Mouse (Mus musculus) urinary bladder, adult 18-20 months (tissue): ENCODE measurements around the gene Mmp10.
A peak's percentile ranks its signal among the peaks of the same experiment; 100 is the strongest.

ENCODE experiments used
- DNase-seq, 2 experiments: peaks; one replicate each; pipeline ENCODE4 v3.0.0; 2022; ENCODE audit warnings: low spot score in 2 of 2, mixed read lengths in 2 of 2

Gene Mmp10

DNA sequence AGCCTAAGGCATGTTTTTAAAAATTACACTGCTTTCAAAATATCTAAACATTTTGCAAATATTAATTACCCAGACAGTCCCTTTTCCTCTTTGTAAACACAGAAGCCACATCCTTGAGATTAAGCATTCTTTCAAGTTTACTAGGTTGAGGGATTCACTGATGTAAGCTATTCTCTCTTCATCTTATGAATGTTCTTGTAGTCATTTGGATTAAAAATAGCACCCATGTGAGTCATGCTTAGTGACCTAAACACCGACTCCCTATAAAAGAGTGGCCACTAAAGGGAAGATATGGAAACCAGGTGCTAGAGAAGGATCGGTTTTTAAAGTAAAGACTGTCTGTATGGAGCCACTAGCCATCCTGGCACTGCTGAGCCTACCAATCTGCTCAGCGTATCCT, at the start of gene Mmp10:
TSS of gene Mmp10 (plus strand) at position 302 of the 400 bp plus-strand sequence.
- no peak for DNase-seq

DNA sequence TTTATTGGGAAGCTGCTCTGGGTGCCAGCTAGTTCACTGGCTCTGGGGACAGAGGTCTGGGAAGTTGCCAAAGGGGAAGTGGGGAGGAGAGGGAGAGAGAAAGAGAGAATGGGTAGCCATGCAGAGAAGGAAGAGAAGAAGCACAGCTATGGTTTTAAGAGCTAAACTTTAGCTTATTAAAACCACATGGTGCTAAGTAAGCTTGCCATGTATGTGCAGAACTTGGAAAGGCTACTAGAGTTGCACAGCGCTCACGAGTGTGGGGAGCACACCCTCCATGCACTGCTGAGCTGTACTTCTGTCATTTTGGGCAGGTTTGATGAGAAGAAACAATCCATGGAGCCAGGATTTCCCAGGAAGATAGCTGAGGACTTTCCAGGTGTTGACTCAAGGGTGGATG, 48.9 kb upstream of the Mmp10 start:
- DNase-seq: no peak

DNA sequence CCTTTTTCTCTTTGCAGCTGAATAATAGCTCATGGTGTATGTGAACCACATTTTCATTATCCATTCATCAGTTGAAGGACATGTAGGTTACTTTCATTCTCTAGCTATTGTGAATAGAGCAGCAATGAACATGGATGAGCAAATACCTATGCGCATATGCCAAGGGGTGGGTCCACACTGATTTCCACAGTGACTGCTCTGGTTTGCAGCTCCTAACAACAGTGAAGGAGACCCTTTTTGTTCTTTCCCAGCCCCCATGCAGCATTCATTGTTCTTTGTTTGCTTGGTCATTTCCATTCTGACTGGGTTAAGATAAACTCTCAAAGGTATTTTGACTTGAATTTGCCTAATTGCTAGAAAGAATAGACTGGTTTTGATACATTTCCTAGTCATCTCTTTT, 31.9 kb upstream of the Mmp10 start:
- no peak for DNase-seq

- no peak for DNase-seq
These were observed 18.3 kb upstream of the Mmp10 start for GRCm38 (mm10) chr9:7483684-7484394.

DNA sequence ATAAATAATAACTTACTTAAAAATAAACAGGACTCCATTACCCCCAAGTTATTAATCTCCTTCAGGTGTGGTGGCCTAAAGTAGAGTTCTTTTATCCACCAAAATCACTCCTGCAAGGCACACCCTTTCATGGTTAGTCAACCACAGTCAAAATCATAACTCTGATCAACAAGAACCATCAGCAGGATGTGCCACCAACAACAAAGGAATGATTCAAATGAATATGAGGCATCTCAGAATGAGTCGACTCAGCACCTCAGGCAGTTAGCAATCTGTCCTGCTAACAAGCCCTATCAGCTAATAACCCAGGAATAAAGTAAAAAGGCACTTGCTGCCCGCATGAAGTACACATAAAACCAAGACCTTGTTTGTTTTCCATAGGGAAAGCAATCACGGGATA, 1.0 kb upstream of the Mmp10 start:
- DNase-seq: no peak

GRCm38 (mm10) chr9:7507321-7507876, 5.2 kb downstream of the Mmp10 start:
- DNase-seq: no peak

- no peak for DNase-seq
These were observed 7.6 kb downstream of the Mmp10 start for GRCm38 (mm10) chr9:7509619-7510233.

- DNase-seq: no peak
These were observed 15.9 kb downstream of the Mmp10 start for GRCm38 (mm10) chr9:7517944-7518571.

- no peak for DNase-seq
These were observed 24.2 kb downstream of the Mmp10 start for GRCm38 (mm10) chr9:7526255-7526940.

DNA sequence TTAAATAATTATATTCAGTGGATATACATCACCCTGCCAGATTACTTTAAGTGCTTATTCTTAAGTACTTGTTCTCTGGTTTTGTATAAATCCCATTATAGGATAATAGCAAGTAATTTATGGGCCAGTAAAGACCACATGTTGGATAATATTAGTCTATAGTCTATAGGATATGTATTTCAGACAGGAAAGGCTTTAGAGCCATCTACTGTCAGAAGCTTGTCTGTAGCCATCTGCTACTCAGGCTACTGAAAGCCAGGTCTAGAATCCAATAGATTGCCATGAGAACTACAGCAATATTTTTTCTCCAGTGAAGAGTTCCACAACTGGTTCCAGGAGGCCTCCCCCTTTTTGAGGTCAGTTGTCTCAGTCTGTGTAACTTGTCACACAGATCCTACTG, 40.6 kb downstream of the Mmp10 start:
- DNase-seq: no peak

DNA sequence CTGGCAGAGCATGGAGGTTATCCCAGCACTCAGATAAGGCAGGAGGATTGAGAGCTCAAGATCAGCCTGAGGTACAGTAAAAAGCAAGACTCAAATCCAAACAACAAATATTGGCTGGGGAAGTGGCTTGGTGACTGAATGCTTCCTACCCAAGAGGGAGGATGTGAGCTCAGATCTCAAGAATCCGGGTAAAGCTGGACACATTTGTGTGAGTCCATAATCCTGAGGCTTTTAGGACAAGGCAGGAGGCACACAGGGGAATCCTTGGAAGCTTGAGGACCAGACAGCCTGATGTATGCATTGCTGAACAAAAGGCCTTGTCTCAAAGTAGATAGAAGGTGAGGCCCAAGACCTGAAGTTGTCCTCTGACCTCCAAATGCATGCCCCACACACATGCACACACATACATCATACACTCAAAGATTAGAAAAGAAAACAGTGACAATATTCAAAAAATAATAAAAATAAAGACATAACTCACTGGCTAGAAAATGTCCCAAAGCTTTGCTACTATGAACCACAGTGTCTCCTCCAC, 42.8 kb downstream of the Mmp10 start:
- DNase-seq: no peak

DNA sequence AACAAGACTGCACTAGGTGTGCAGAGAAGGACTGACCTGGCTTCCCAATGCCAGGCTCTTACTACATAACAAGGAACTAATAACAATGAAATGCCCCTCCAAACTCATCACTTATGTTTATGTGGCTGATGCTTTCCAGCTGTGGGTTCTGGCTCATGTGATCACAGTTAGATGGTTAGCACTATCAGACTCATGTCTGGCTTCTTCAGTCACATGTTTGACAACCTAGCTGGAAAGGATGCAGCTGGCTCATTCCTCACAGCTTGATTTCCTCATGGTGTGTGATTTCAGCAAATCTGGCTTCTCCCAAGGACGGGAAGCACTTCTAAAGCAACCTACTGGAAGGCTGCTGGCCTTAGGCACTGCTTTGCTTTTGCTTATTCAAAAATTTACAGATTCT, 43.3 kb downstream of the Mmp10 start:
- no peak for DNase-seq

DNA sequence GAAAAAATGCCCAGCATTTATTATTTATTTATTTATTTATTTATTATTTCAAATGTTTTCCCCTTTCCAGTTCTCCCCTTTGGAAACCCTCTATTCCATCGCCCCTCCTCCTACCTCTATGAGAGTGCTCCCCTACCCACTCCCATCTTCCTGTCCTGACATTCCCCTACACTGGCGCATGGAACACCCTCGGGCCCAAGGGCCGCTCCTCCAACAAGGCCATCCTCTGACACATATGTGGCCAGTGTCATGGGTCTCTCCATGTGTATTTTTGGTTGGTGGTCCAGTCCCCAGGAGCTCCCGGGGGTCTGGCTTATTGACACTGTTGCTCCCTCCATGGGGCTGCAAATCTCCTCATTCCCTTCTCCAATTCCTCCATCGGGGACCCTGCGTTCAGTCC, 43.8 kb downstream of the Mmp10 start:
- no peak for DNase-seq

DNA sequence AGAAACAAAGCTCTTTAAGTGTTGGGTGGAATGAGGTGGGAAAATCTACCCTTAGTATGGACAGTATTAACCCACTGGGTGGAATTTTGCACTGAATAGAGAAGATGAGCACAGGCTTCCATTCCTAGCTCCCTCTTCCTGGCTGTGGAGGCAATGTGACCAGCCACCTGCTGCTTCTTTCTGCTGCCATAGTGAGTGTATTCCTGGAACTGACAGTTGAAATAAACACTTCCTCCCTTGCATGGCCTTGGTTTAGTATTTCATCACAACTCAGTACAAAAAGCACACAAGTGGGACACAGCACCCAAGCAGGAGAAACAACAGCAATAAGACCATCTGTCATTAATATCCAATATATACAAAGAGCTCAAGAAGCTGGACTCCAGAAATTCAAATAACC, 49.8 kb downstream of the Mmp10 start:
- no peak for DNase-seq

- DNase-seq: no peak
These were observed 51.4 kb downstream of the Mmp10 start for GRCm38 (mm10) chr9:7553536-7553935.

DNA sequence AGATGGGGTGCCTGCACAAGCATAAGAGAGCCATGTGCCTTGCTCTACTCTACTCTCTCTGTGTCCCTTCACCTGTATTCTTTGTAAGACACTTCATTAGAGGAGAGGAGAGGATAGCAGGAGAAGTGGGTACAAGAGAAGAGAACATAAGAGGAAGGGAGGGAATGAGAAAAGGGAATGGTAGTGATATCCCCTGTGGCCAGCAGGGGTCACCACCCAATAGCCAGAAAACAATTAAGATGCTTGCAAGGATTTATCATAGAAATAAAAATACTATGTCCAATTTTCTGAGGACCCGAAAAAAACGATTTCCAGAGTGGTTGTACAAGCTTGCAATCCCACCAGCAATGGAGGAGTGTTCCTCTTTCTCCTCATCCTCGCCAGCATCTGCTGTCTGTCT, 52.2 kb downstream of the Mmp10 start:
- DNase-seq: peak in 1 of 2 experiments; percentile 18

- no peak for DNase-seq
These were observed 56.3 kb downstream of the Mmp10 start, which contains the start of gene Mmp8 for GRCm38 (mm10) chr9:7558221-7559017. Gene Mmp8 (plus strand): TSS chr9:7558456.
